Mouse (Mus musculus) adrenal gland, postnatal 25 days (tissue): ENCODE results near the gene Pi4k2a. TPM values are rescaled to one million over a fixed set of nuclear protein-coding genes. Genes with fewer than 3 reads are reported as not detected.

Experiments
- DNase-seq: peaks from one replicate; pipeline ENCODE4 v3.0.0; 2021; ENCODE audit warnings: mixed read lengths
- total RNA-seq: library from RNA; stranded (reverse); gene quantifications from 2 replicates; pipeline ENCODE4 v1.2.3, GENCODE M21; 2021

The Pi4k2a gene
- total RNA-seq, 1 experiment from 2014 or later, result 58.2 TPM

DNA sequence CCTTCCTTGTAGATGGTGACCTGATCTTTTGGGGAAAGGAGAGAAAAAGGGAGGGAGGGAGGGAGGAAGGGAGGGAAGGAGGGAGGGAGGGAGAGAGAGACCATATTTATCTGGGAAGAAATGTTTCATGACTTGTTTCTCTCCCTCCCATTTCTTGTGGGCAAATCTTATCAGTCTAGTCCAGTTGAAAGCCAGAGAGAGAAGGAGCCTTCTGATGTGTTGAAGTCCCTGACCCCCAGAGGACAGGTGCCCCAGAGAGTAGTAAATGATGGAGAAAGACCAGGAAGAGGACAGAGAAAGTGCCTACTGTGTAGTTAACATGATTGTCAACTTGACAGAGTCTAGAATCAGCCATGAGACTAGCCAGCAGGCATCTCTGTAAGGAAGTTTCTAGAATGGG lies 44.8 kb downstream of the Pi4k2a start:
- DNase-seq, result no peak

GRCm38 (mm10) chr19:42136126-42136525 lies 45.9 kb downstream of the Pi4k2a start:
- no peak for DNase-seq

- no peak for DNase-seq
Measured at GRCm38 (mm10) chr19:42137167-42137672, 47.0 kb downstream of the Pi4k2a start.

DNA sequence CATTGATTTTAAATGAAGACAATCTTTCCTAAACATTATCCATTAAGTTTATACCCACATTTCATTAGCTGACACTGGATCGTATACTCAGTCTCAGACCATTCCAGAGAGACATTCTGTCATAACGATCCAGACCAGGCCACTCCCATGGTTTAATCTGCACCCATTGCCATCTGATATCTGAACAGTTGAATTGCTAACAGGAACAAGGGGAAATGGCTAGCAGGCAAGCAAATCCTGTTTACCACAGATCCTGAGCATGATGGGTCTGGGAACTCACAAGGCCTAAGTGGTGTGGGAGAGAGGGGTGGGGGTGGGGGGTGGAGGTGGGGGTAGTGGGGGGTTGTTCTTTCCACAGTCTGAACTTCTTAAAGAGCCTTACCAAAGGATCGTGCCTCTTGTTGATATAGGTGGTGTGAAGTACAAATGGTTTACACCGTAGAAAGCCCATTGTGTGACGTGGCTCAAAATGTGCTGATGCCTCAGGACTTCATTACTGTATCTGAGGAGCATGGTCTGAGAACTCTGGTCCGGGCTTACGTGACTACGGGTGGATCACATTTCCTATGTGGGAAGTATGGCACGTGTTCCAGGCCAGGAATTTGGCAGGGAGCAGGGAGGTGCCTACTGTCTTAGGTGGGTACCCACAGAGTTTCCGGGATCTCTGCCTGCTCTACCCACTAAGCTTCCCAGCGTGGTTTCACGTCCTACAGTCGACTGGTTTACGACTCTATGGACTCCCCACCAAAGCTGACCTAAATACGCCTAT lies 48.4 kb downstream of the Pi4k2a start:
- no peak for DNase-seq

DNA sequence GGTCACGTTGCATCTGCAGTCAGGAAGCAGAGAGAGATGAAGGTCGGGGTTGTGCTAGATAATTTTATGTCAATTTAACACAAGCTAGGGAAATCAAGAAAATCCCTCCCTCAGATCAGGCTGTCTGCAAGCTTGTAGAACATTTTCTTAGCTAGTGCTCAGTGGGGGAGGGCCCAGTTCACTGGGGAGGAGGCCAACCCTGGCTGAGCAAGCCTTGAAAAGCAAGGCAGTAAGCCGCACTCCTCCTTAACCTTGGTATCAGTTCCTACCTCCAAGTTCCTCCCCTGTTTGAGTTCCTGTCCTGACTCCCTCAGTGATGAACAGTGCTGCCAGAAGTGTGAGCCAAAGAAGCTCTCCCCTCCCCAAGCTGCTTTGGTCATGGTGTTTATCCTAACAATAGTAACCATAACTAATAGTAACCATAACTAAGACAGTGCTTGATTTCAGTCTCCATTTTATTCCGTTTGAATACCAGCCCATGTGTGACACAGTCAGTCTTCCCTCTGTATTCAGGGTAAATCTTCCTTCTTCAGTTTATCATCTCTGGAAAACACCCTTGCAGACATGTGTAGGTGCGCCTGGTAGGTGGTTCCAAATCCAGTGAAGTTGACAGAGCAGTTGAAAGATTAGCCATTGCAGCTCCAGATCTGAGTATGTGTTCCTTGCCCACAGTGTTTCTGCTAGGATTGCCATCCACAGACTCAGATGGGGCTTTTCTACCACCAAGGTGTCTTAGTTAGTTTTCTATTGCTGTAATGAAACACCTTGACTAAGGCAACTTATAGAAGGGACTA lies 49.7 kb downstream of the Pi4k2a start:
- DNase-seq, result no peak

- no peak for DNase-seq
Measured at GRCm38 (mm10) chr19:42141998-42142397, 51.7 kb downstream of the Pi4k2a start.

DNA sequence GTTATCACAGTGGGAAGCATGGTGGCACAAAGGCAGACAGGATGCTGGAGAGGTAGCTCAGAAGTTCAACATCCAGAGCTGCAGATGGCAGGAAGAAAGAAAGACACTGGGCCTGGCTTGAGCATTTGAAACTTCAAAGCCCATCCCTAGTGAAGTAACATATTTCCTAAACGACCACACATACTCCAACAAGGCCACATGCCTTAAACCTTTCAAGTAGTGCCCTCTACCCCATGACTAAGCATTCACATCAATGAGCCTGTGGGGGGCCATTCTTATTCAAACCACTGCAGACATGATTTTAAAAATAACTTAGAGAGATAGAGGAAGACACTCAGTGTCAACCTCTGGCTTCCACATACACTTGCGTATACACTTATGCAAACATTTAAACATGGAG lies 52.5 kb downstream of the Pi4k2a start:
- no peak for DNase-seq

DNA sequence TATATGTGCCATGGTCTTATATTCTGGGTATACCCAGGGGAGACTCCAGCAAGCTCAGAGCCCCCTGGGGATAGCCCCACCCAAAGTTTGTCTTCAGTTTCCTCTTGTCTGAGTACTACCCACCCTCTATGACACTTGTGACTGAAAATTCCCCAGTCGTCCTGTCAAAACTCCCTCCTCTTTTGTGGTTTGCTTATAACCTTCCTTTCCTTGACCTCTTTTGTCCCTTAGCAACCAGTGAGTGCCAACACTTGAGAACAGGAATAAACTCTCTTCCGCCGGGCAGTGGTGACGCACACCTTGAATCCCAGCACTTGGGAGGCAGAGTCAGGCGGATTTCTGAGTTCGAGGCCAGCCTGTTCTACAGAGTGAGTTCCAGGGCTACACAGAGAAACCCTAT lies 53.8 kb downstream of the Pi4k2a start:
- DNase-seq, result no peak

DNA sequence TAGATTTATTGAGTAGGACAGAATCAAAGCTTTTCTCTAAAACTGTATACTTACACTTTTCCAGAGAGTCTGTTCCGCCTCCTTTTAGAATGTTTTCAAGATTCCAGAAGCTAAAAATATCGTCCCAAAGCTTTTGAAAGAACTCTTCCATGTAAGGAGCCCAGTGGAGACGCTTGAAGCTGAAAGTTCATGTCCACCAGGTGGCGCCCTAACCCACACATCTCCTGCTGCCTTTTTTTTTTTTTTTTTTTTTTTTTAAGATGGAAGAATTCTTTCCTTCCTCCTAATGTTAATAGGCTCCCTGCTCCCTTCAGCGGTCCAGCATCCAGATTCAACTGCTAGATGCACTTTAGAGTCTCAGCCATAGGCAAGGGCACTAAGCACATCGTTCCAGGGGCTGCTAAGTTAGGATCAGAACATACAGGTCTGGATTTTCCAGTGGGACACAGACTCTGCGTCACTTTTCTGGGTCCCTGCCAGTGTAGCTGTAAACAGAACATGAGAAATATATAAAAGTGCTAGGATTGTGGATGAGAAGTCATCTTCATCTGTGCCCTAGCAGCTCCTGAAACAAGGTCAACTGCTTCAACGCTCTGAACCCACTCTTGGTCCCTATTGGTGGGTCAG lies 54.4 kb downstream of the Pi4k2a start:
- DNase-seq, result peak; percentile 87

DNA sequence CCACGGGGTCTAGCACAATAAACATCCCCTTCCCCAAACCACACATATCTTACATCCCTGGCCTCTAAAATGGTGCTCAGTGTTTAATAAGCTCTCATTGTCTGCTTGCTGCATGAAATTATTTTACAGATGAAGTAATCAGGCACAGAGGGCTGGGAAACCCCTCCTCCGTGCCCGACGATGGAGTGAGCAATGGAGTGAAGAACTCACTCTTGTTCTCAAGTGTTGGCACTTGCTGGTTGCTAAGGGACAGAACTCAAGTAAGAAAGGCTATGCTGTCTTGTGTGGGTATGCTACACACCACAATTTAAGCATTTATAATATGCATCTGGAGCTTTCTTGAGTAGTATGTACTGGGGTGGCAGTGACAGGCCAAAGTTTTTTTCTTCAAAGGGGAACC lies 54.9 kb downstream of the Pi4k2a start:
- DNase-seq, result no peak

DNA sequence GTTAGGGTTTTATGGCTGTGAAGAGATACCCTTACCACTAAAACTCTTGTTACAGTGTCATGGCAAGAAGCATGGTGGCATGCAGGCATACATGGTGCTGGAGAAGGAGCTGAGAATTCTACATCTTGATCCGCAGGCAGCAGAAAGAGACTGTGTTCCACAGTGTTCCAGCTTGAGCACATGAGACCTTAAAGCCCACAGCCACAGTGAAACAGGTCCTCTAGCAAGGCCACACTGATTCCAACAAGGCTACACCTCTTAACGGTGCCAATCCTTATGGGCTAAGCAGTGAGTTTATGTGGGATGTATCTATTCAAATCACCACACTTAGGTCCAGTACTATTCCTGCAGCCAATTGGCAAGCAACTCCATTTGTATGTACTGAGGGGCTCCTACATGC lies 55.5 kb downstream of the Pi4k2a start:
- no peak for DNase-seq

GRCm38 (mm10) chr19:42146276-42147010 lies 56.2 kb downstream of the Pi4k2a start:
- no peak for DNase-seq

DNA sequence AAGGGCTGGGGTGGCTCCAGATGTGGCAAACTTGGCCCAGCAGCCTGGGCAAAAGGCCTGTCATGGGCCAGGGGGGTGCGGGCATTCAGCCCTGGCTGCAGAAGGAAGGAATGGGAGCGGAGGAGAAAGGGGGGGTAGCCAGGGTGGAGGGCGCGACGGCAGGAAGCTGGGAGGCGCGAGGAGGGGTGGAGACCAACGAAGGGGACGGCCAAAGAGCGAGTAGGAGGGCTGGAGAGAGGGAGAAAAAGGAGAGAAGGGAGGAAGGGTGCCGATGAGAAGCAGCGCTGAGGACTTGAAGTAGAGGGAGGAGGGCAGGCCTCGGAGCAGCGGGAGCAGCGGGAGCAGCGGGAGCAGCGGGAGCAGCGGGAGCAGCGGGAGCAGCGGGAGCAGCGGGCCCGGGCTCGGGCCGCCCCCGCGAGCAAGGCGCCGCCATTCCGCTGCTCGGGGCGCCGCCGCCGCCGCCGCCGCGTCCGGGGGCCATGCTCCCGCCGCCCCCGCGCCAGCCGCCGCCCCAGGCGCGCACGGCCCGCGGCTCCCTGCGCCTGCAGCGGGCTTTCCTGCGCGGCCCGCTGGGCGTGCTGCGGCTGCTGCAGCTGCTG lies 57.0 kb downstream of the Pi4k2a start, which contains the start of gene Marveld1:
Gene Marveld1, plus strand, starts transcription at position 231 of the 599 bp plus-strand sequence.
- DNase-seq, result peak; percentile 80

DNA sequence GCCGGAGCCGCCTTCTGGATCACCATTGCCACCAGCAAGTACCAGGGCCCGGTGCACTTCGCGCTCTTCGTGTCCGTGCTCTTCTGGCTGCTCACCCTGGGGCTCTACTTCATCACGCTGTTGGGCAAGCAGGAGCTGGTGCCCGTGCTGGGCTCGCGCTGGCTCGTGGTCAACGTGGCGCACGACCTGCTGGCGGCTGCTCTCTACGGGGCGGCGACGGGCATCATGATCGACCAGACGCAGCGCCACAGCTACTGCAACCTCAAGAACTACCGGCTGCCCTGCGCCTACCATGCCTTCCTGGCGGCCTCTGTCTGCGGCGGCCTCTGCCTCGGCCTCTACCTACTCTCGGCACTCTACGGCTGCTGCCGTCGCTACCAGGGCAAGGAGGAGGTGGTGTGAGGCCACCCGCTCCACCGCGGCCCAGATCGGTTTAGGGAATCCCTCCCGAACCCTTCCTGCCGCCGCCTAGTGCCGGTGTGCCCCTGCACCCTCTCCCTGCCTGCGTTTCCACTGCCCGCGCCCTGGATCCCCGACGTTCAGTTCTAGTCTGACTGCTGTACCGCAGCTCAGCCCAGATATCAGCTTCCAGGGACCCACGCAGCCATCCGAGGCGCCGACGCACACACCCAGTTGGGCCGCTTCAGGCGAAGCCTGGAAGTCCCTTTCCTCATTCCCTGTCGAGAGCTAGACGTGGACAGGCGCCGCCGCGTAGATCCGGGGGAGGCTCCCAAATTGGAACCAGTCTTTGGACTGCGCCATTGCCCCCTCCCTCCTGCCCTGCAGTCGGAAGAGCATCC lies 57.7 kb downstream of the Pi4k2a start:
- peak; percentile 72 for DNase-seq

GRCm38 (mm10) chr19:42148569-42148860 lies 58.2 kb downstream of the Pi4k2a start:
- no peak for DNase-seq

DNA sequence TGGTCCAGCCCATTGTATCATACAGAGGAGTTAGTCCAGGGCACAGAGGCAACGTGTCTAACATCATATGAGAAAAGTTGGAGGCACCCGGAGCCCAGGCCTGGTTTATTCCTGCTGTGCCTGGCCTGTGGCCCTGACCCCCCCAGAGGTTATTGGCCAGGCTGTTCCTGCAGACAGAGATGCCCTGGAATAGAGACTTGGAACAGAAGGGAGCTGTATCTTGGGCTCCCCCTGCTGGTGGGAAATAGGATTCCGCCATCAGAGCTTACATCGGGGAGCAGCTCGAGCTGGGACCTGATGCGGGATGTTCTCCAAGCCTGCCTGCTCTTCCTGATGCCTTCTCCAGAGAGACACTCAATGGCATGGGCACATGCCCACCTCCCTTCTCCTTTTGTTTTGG lies 61.7 kb downstream of the Pi4k2a start:
- DNase-seq, result peak; percentile 82

- DNase-seq, result no peak
Measured at GRCm38 (mm10) chr19:42157493-42158237, 67.4 kb downstream of the Pi4k2a start.

- no peak for DNase-seq
Measured at GRCm38 (mm10) chr19:42158246-42159017, 68.2 kb downstream of the Pi4k2a start.

DNA sequence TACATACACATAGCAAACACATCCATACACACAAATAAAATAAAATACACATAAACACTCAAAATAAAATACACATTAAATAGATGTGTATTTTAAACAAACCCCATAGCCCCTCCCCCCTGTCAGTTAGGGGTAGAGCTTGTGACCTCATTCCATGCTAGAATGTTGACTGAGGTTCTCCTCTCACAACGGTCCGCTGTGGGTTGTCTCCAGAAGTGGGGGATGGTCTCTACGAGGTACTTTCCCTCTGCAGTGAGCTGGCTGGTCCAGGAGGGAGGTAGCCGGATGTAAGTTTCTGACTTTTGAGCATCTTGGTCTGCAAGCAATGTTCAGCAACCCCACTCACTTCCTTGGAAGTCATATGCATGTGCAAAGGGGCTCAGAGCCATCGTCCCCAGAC lies 73.5 kb downstream of the Pi4k2a start, which contains the start of gene Zfyve27:
Gene Zfyve27, plus strand, starts transcription at position 188 of the 400 bp plus-strand sequence.
- DNase-seq, result no peak
